ENCODE assay signal across 19 mouse cellular contexts in the genomic region with DNA sequence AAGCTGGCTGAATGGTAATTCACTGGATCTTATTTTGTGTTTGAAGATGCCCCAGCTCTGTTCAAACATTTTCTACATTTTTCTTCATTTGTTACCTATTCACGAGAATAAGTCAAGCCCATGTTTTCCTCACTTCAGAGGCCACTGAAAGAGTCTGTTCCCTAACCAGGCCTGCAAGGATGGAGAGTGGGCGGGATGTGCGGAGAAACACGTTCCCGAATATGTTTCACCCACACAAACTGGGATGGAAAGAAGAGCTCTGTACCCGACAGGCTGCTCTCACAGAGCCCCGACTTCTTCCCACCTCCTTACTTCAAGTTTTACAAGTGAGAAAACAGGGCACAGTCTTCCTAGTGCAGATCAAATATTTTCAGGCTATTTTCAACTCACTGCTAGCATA.
DNase-seq lines count a peak whose midpoint lies in the region; ATAC-seq lines count a peak whose summit lies in the region.
"Had no signal": no experiment of that assay in that cellular context is flagged by ENCODE, and none has a peak within 500 bp of the region (broad histone marks: within the 10 kb centered on the region; RNA-seq: fewer than 3 reads in every experiment).

No protein-coding gene starts in this region.

- no peak overlapping the region for H3K27ac ChIP-seq in kidney, embryonic 15.5 days
- H3K27ac ChIP-seq: embryonic facial prominence, embryonic 13.5 days; forebrain, embryonic 10.5 days; gastrocnemius, adult 2 months; heart, adult 2 months; limb, embryonic 10.5 days; liver, embryonic 14.5 days had no signal

- 77% methylated on average over 7 of the region's 7 CpGs for WGBS in kidney, embryonic 15.5 days

- peak; percentile 69 for DNase-seq in layer of hippocampus, adult 11-12 months (ENCODE audit: low spot score)
- peak; percentile 64 to 78 for DNase-seq in left cerebral cortex, adult 18-20 months (ENCODE audit: low spot score in 2 of 2)
- DNase-seq in right cerebral cortex, postnatal 10 days (ENCODE audit: low spot score in 2 of 2): peak; percentile 71 to 81
- DNase-seq in embryo, embryonic 11 days: no peak
- DNase-seq in ovary, postnatal 14 days (ENCODE audit: low spot score): no peak
- DNase-seq: B cell, adult 2 months; cerebellum, adult 11-12 months; cerebellum, postnatal 36 days; gastrocnemius, adult 2 months; heart, adult 2 months; lung, postnatal 14 days; thymus, postnatal 36 days had no signal

- H3K9me3 ChIP-seq in kidney, embryonic 15.5 days (replicated peaks): no peaks in the 10 kb centered on the region
- H3K9me3 ChIP-seq: embryonic facial prominence, embryonic 13.5 days; forebrain, embryonic 10.5 days; limb, embryonic 10.5 days had no signal

- no peaks in the 10 kb centered on the region for H3K27me3 ChIP-seq in kidney, embryonic 15.5 days
- H3K27me3 ChIP-seq: embryonic facial prominence, embryonic 13.5 days had no signal

- H3K4me3 ChIP-seq in kidney, embryonic 15.5 days (replicated peaks): no peak overlapping the region
- H3K4me3 ChIP-seq: embryonic facial prominence, embryonic 13.5 days; forebrain, embryonic 10.5 days; gastrocnemius, adult 2 months; heart, adult 2 months; limb, embryonic 10.5 days had no signal

- no peak overlapping the region for H3K9ac ChIP-seq in kidney, embryonic 15.5 days
- H3K9ac ChIP-seq: embryonic facial prominence, embryonic 13.5 days; liver, embryonic 14.5 days had no signal

- no peaks in the 10 kb centered on the region for H3K4me1 ChIP-seq in kidney, embryonic 15.5 days
- H3K4me1 ChIP-seq: embryonic facial prominence, embryonic 13.5 days; forebrain, embryonic 10.5 days; limb, embryonic 10.5 days had no signal

- H3K36me3 ChIP-seq in kidney, embryonic 15.5 days: no peaks in the 10 kb centered on the region
- H3K36me3 ChIP-seq: embryonic facial prominence, embryonic 13.5 days; forebrain, embryonic 10.5 days; limb, embryonic 10.5 days had no signal

- H3K4me2 ChIP-seq in kidney, embryonic 15.5 days: no peak overlapping the region
- H3K4me2 ChIP-seq: embryonic facial prominence, embryonic 13.5 days had no signal

- peak; percentile 98 for ATAC-seq in frontal cortex, adult (ENCODE audit: low TSS enrichment)
- ATAC-seq in kidney, embryonic 15.5 days (replicated peaks; ENCODE audit: low FRiP score): no peak
- ATAC-seq: Patski had no signal

Comparison
In these comparisons a context has a peak if more than half of its experiments do, and no peak if none do; other contexts are left out.
1. DNase-seq: peak in layer of hippocampus, adult 11-12 months (single experiment), left cerebral cortex, adult 18-20 months (2 of 2) and right cerebral cortex, postnatal 10 days (2 of 2); none in embryo, embryonic 11 days (single experiment) and ovary, postnatal 14 days (single experiment).